Mouse (Mus musculus) testis, adult 2 months (tissue): ENCODE results near the gene Dusp3.

Experiments
- CTCF ChIP-seq: fragments of 200-500 bp; IDR thresholded peaks from 2 replicates; pipeline ENCODE4 v1.5.1; 2012; ENCODE audit warnings: low read depth, mild to moderate bottlenecking, inconsistent platforms, low read length, moderate library complexity; ENCODE audit not compliant: control insufficient read depth, insufficient read depth, insufficient replicate concordance
- POLR2A ChIP-seq: fragments of 200-500 bp; IDR thresholded peaks from 2 replicates; pipeline ENCODE4 v1.6.1; 2012; ENCODE audit warnings: low read depth, mild to moderate bottlenecking, inconsistent platforms, low read length, moderate library complexity; ENCODE audit not compliant: control insufficient read depth

GRCm38 (mm10) chr11:101994100-101994499, 7.3 kb upstream of the Dusp3 start:
- TF ChIP-seq CTCF (no peak), POLR2A (no peak)
